Mouse (Mus musculus): ENCODE results near the gene Tsc22d1. TPM values are rescaled to one million over a fixed set of nuclear protein-coding genes. Genes with fewer than 3 reads are reported as not detected.

Gene Tsc22d1
- total and polyA plus RNA-seq, 3 experiments = 0.25 to 1.3 (median 0.69) TPM

GRCm38 (mm10) chr14:76505439-76506220, 90.9 kb downstream of the Tsc22d1 start:
- Histone ChIP-seq H3K79me2 (replicated peaks; ENCODE audit: control insufficient read depth, extremely low read depth, insufficient read depth, poor library complexity, severe bottlenecking) (no peaks in the 10 kb centered on the region), H3K36me3 (replicated peaks in 1 of 2; ENCODE audit: control insufficient read depth in 1 of 2, insufficient read depth in 1 of 2, low read length in 1 of 2) (no peaks in the 10 kb centered on the region), H3K4me2 (ENCODE audit: insufficient read depth, low read depth, poor library complexity, severe bottlenecking) (no peak overlapping the region), H3K9ac (ENCODE audit: insufficient read depth, low read depth) (no peak overlapping the region), H3K27ac (ENCODE audit: insufficient read depth, low read depth) (no peak overlapping the region), H3K4me1 (ENCODE audit: control insufficient read depth in 1 of 2, insufficient read depth in 2 of 2) (peaks cover 0 to 9% of the 10 kb centered on the region in 2 experiments; a peak in 2 of 4 replicates), H3K27me3 (replicated peaks) (peaks cover 6% of the 10 kb centered on the region), H3K9me3 (replicated peaks; ENCODE audit: low read length) (no peaks in the 10 kb centered on the region), H3K4me3 (replicated peaks in 1 of 3; ENCODE audit: low read depth in 2 of 3, low read length in 2 of 3, poor library complexity in 1 of 3) (no peak overlapping the region)
- DNase-seq (ENCODE audit: extremely low read depth) = no peak
- in situ Hi-C loops (cut with MboI; ENCODE audit: low pct_ligation_motif_present, low pct_unique_long_range_greater_than_20kb, low sequenced_read_pairs) (loop anchor here (10.0 kb wide), 2 partner anchors 369 to 499 kb away; no protein-coding TSS in a partner anchor), dilution Hi-C loops (cut with MboI; ENCODE audit: extremely low pct_ligation_motif_present, extremely low pct_unique_long_range_greater_than_20kb, low sequenced_read_pairs) (no loop called here)
- TF ChIP-seq MAFK (IDR thresholded peaks at IDR 0.05; ENCODE audit: insufficient replicate concordance, low read length) (no peak), GABPA (IDR thresholded peaks at IDR 0.05; ENCODE audit: insufficient replicate concordance, low read depth, low read length) (no peak), JUND (conservative IDR thresholded peaks at IDR 0.05; ENCODE audit: low read depth, low read length) (no peak), POLR2AphosphoS2 (IDR thresholded peaks at IDR 0.05; ENCODE audit: low read depth, low read length) (no peak), TBP (conservative IDR thresholded peaks at IDR 0.05; ENCODE audit: low read depth, low read length) (no peak), ZC3H11A (IDR thresholded peaks at IDR 0.05; ENCODE audit: low read depth, low read length) (no peak), NRF1 (IDR thresholded peaks at IDR 0.05; ENCODE audit: low read depth, low read length) (no peak), MAZ (IDR thresholded peaks at IDR 0.05; ENCODE audit: low read depth, low read length) (no peak), UBTF (IDR thresholded peaks at IDR 0.05; ENCODE audit: low read depth, low read length) (no peak), PAX5 (IDR thresholded peaks at IDR 0.05; ENCODE audit: low read length) (no peak), MEF2A (IDR thresholded peaks at IDR 0.05; ENCODE audit: borderline replicate concordance, low read depth, low read length) (no peak), CTCF (conservative IDR thresholded peaks at IDR 0.05 in 1 of 2, IDR thresholded peaks at IDR 0.05 in 1 of 2; ENCODE audit: low read depth in 2 of 2, low read length in 2 of 2) (no peak), SMC3 (IDR thresholded peaks at IDR 0.05; ENCODE audit: low read depth, low read length) (no peak), NELFE (IDR thresholded peaks at IDR 0.05; ENCODE audit: low read depth, low read length) (no peak), SIN3A (IDR thresholded peaks at IDR 0.05; ENCODE audit: low read length) (no peak), ZKSCAN1 (IDR thresholded peaks at IDR 0.05; ENCODE audit: borderline replicate concordance, low read depth, low read length) (no peak)

- no peak for TF ChIP-seq MAFK (IDR thresholded peaks at IDR 0.05; ENCODE audit: insufficient replicate concordance, low read length)
- TF ChIP-seq JUN (IDR thresholded peaks at IDR 0.05; ENCODE audit: insufficient read depth, low read depth, low read length) = no peak
- TF ChIP-seq UBTF (IDR thresholded peaks at IDR 0.05; ENCODE audit: low read depth, low read length) = no peak
- TF ChIP-seq MAX (IDR thresholded peaks at IDR 0.05; ENCODE audit: low read length) = no peak
- dilution Hi-C loops (cut with MboI; ENCODE audit: extremely low pct_ligation_motif_present, extremely low pct_unique_long_range_greater_than_20kb, low sequenced_read_pairs) = no loop called here
- in situ Hi-C loops (cut with MboI; ENCODE audit: low pct_ligation_motif_present, low pct_unique_long_range_greater_than_20kb, low sequenced_read_pairs) = loop anchor here (10.0 kb wide), 2 partner anchors 368 to 498 kb away; no protein-coding TSS in a partner anchor
- H3K79me2 ChIP-seq (replicated peaks; ENCODE audit: control insufficient read depth, extremely low read depth, insufficient read depth, poor library complexity, severe bottlenecking) = no peaks in the 10 kb centered on the region
- H3K27ac ChIP-seq (ENCODE audit: insufficient read depth, low read depth) = no peak overlapping the region
- peaks cover 6% of the 10 kb centered on the region for H3K27me3 ChIP-seq (replicated peaks)
- H3K4me1 ChIP-seq (ENCODE audit: control insufficient read depth in 1 of 2, insufficient read depth in 2 of 2) = peaks cover 0 to 9% of the 10 kb centered on the region in 2 experiments; a peak in 2 of 4 replicates
- no peak for DNase-seq (ENCODE audit: extremely low read depth)
- H3K4me3 ChIP-seq (replicated peaks in 1 of 3; ENCODE audit: low read depth in 2 of 3, low read length in 2 of 3, poor library complexity in 1 of 3) = no peak overlapping the region
- no peak overlapping the region for H3K4me2 ChIP-seq (ENCODE audit: insufficient read depth, low read depth, poor library complexity, severe bottlenecking)
- no peak overlapping the region for H3K9ac ChIP-seq (ENCODE audit: insufficient read depth, low read depth)
- no peaks in the 10 kb centered on the region for H3K36me3 ChIP-seq (replicated peaks in 1 of 2; ENCODE audit: control insufficient read depth in 1 of 2, insufficient read depth in 1 of 2, low read length in 1 of 2)
- no peaks in the 10 kb centered on the region for H3K9me3 ChIP-seq (replicated peaks; ENCODE audit: low read length)
Measured at GRCm38 (mm10) chr14:76506425-76507205, 91.9 kb downstream of the Tsc22d1 start.
